Mouse (Mus musculus) limb, embryonic 11.5 days (tissue): ENCODE measurements around the gene Mastl. TPM values are rescaled to one million over a fixed set of nuclear protein-coding genes. Genes with fewer than 3 reads are reported as not detected.

Experiments
- ATAC-seq: fragments of 200-750 bp; cut with Nextera tagmentation; 2 replicates; pipeline ENCODE4 v1.8.0; 2017; ENCODE audit warnings: low read depth; ENCODE audit not compliant: insufficient number of reproducible peaks, low FRiP score, low TSS enrichment
- DNase-seq: peaks from one replicate; pipeline ENCODE4 v3.0.0-alpha.2; 2015; ENCODE audit warnings: low spot score
- H3K27ac ChIP-seq: fragments of 300-500 bp; sonication (generic); replicated peaks from 2 replicates; pipeline ENCODE4 v1.5.1; 2014; ENCODE audit warnings: low read depth, mild to moderate bottlenecking, low read length
- H3K27me3 ChIP-seq: fragments of 300-500 bp; sonication (generic); 2 replicates; pipeline ENCODE4 v1.6.1; 2014; ENCODE audit warnings: mild to moderate bottlenecking, low read length, mixed read lengths; ENCODE audit not compliant: control insufficient read depth, insufficient read depth
- H3K36me3 ChIP-seq: fragments of 300-500 bp; sonication (generic); 2 replicates; pipeline ENCODE4 v1.6.1; 2014; ENCODE audit warnings: mild to moderate bottlenecking, low read length, moderate library complexity, mixed read lengths; ENCODE audit not compliant: control insufficient read depth, insufficient read depth
- H3K4me1 ChIP-seq: fragments of 300-500 bp; sonication (generic); 2 replicates; pipeline ENCODE4 v1.6.1; 2014; ENCODE audit warnings: low read length, mixed read lengths; ENCODE audit not compliant: control insufficient read depth, insufficient read depth
- H3K4me2 ChIP-seq: fragments of 300-500 bp; sonication (generic); 2 replicates; pipeline ENCODE4 v1.6.1; 2014; ENCODE audit warnings: low read depth, mild to moderate bottlenecking, moderate library complexity; ENCODE audit not compliant: severe bottlenecking
- H3K4me3 ChIP-seq: fragments of 300-500 bp; sonication (generic); 2 replicates; pipeline ENCODE4 v1.5.1; 2014; ENCODE audit warnings: low read depth, low read length
- H3K9ac ChIP-seq: fragments of 300-500 bp; sonication (generic); 2 replicates; pipeline ENCODE4 v1.6.1; 2014; ENCODE audit warnings: mild to moderate bottlenecking, low read length
- H3K9me3 ChIP-seq: fragments of 300-500 bp; sonication (generic); 2 replicates; pipeline ENCODE4 v1.6.1; 2016; ENCODE audit warnings: low read length; ENCODE audit not compliant: control insufficient read depth
- whole genome bisulfite sequencing: fragments of 180-500 bp; shearing (Covaris S2); extraction: QIAGEN DNeasy Blood & Tissue Kit; methylation state at CpG from one replicate; pipeline ENCODE4 v1.1.7; 2014; 5-methylcytosine and 5-hydroxymethylcytosine counted together
- polyA plus RNA-seq: library from polyadenylated mRNA; unstranded; fragments of >200 nt; fragmentation: Nextera tagmentation; extraction: Ambion mirVana; gene quantifications from 2 replicates; pipeline ENCODE4 v1.2.1, GENCODE M21; 2014

Mastl gene
- polyA plus RNA-seq, 1 experiment from 2014 or later, result 13.0 TPM

GRCm38 (mm10) chr2:23070491-23070890 is 85.3 kb downstream of the Mastl start:
- Histone ChIP-seq H3K36me3 (no peaks in the 10 kb centered on the region), H3K27ac (no peak overlapping the region), H3K4me1 (no peaks in the 10 kb centered on the region), H3K4me2 (no peak overlapping the region), H3K4me3 (no peak overlapping the region), H3K9me3 (no peaks in the 10 kb centered on the region), H3K9ac (no peak overlapping the region), H3K27me3 (no peaks in the 10 kb centered on the region)
- ATAC-seq (no peak), DNase-seq (no peak)
- 94% methylated on average over 2 of the region's 2 CpGs for WGBS

- Histone ChIP-seq H3K27ac (peak overlapping the region; percentile 84), H3K4me3 (peak overlapping the region; percentile 62), H3K4me2 (peak overlapping the region; percentile 97), H3K36me3 (no peaks in the 10 kb centered on the region), H3K4me1 (no peaks in the 10 kb centered on the region), H3K9me3 (no peaks in the 10 kb centered on the region), H3K9ac (peak overlapping the region; percentile 80), H3K27me3 (no peaks in the 10 kb centered on the region)
- peak; percentile 88 for ATAC-seq
- DNase-seq, result peak; percentile 95
- WGBS, result under 1% methylated on average over 50 of the region's 50 CpGs
Observed at GRCm38 (mm10) chr2:23068894-23069744, 86.7 kb downstream of the Mastl start.

- Histone ChIP-seq H3K4me1 (no peaks in the 10 kb centered on the region), H3K36me3 (no peaks in the 10 kb centered on the region), H3K4me2 (peak overlapping the region; percentile 97), H3K9me3 (no peaks in the 10 kb centered on the region), H3K27me3 (no peaks in the 10 kb centered on the region), H3K9ac (peak overlapping the region; percentile 80), H3K27ac (peak overlapping the region; percentile 84), H3K4me3 (peak overlapping the region; percentile 62)
- DNase-seq (no peak), ATAC-seq (peak; percentile 62)
- under 1% methylated on average over 21 of the region's 21 CpGs for WGBS
Observed at GRCm38 (mm10) chr2:23068370-23068737, 87.5 kb downstream of the Mastl start.

- 2% methylated on average over 34 of the region's 34 CpGs for WGBS
- no peaks in the 10 kb centered on the region for H3K36me3 ChIP-seq
- H3K9me3 ChIP-seq, result no peaks in the 10 kb centered on the region
- no peaks in the 10 kb centered on the region for H3K4me1 ChIP-seq
- H3K4me3 ChIP-seq, result peak within 1 kb of the TSS; percentile 62
- peak within 1 kb of the TSS; percentile 84 for H3K27ac ChIP-seq
- DNase-seq (peak; percentile 94), ATAC-seq (peak; percentile 91)
- H3K9ac ChIP-seq, result peak within 1 kb of the TSS; percentile 80
- peak within 1 kb of the TSS; percentile 97 for H3K4me2 ChIP-seq
- no peaks in the 10 kb centered on the region for H3K27me3 ChIP-seq
Observed at GRCm38 (mm10) chr2:23067552-23068369, 88.1 kb downstream of the Mastl start, which contains the start of gene Acbd5. Gene Acbd5, plus strand, starts transcription at chr2:23068167.

Other genes with a start within 250 kb of the Mastl start
- gene Abi1, start 115.8 kb downstream of the Mastl start, polyA plus RNA-seq, result 43.7 and 44.8 TPM in 2 replicates
- 25.6 and 28.9 TPM in 2 replicates for gene Acbd5, start 87.9 kb downstream of the Mastl start, polyA plus RNA-seq
- 92.1 and 96.2 TPM in 2 replicates for gene Yme1l1, start 345 bp upstream of the Mastl start, polyA plus RNA-seq
- gene 4931423N10Rik, start 51.5 kb upstream of the Mastl start, polyA plus RNA-seq, result not detected in 2 replicates
- gene Nxph2, start 165.2 kb upstream of the Mastl start, polyA plus RNA-seq, result not detected in 2 replicates